ENCODE assay signal across 26 mouse cellular contexts in the genomic region with DNA sequence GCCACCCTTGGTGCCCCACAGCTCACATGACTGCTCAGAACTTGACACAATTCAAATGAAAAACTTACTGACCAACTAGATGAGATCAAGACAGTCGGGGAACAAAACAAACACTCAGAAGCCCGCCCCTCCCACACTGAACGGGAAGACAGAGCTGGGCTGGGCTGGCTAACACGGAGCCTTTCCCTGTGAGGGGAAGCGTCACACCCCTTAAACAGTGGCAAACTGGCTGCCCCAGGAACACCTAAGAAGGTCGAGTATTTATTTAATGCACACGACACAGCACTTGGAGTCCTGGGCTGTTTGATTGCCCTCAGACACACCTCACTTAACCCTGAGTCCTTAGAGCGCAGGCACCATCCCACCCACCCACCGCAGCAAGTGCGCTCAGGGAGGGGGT. TPM values are rescaled to one million over a fixed set of nuclear protein-coding genes. Genes with fewer than 3 reads are reported as not detected.
DNase-seq lines count a peak whose midpoint lies in the region; ATAC-seq and TF ChIP-seq lines count a peak whose summit lies in the region.
"Had no signal": no experiment of that assay in that cellular context is flagged by ENCODE, and none has a peak within 500 bp of the region (broad histone marks: within the 10 kb centered on the region; RNA-seq: fewer than 3 reads in every experiment).

No protein-coding gene starts in this region.

- no peak for TF ChIP-seq POLR2A in kidney, adult 2 months (IDR thresholded peaks at IDR 0.05; ENCODE audit: low read depth, low read length)

- no peak for TF ChIP-seq CTCF in kidney, adult 2 months (conservative IDR thresholded peaks at IDR 0.05; ENCODE audit: insufficient read depth, insufficient read length, low read depth, low read length)

- no peak for DNase-seq in heart, postnatal 36 days
- peak; percentile 75 to 91 for DNase-seq in lung, postnatal 4 days
- no peak for DNase-seq in kidney, adult 2 months
- no peak for DNase-seq in urinary bladder, postnatal 36 days (ENCODE audit: low spot score in 2 of 2)
- DNase-seq: adrenal gland, postnatal 25 days; cerebellum, adult 9-10 months; gastrocnemius, adult 2 months; kidney, adult 8-10 months; kidney, postnatal 10 days; liver; midbrain, embryonic 14.5 days had no signal

- H3K4me3 ChIP-seq in heart, embryonic 12.5 days: no peak overlapping the region
- H3K4me3 ChIP-seq in lung, embryonic 16.5 days (ENCODE audit: low read length): no peak overlapping the region
- H3K4me3 ChIP-seq in kidney, adult 2 months (ENCODE audit: insufficient read depth, low read depth, low read length): no peak overlapping the region
- H3K4me3 ChIP-seq: gastrocnemius, adult 2 months; limb, embryonic 10.5 days; liver, embryonic 15.5 days; neural tube, embryonic 12.5 days had no signal

- no peak overlapping the region for H3K4me2 ChIP-seq in heart, embryonic 12.5 days
- peak overlapping the region; percentile 22; the same call in 1 of the 2 replicates for H3K4me2 ChIP-seq in lung, embryonic 16.5 days (ENCODE audit: low read depth, low read length)
- H3K4me2 ChIP-seq: liver, embryonic 15.5 days; neural tube, embryonic 12.5 days had no signal

- 82% methylated on average over 10 of the region's 10 CpGs for WGBS in heart, embryonic 12.5 days
- 49% methylated on average over 10 of the region's 10 CpGs for WGBS in lung, embryonic 16.5 days
- WGBS in kidney, adult 2 months: 68% methylated on average over 10 of the region's 10 CpGs

- H3K9ac ChIP-seq in heart, embryonic 12.5 days: peak overlapping the region; percentile 18; the same call in 1 of the 2 replicates
- H3K9ac ChIP-seq in lung, embryonic 16.5 days (ENCODE audit: low read length): no peak overlapping the region
- H3K9ac ChIP-seq: liver, embryonic 15.5 days; neural tube, embryonic 12.5 days had no signal

- no peak overlapping the region for H3K27ac ChIP-seq in heart, embryonic 12.5 days (ENCODE audit: poor library complexity, severe bottlenecking)
- peak overlapping the region; percentile 79 for H3K27ac ChIP-seq in lung, embryonic 16.5 days (ENCODE audit: low read length)
- H3K27ac ChIP-seq in kidney, adult 2 months (ENCODE audit: insufficient read depth, low read depth, low read length): no peak overlapping the region
- H3K27ac ChIP-seq: gastrocnemius, adult 2 months; limb, embryonic 10.5 days; liver, embryonic 15.5 days; neural tube, embryonic 12.5 days had no signal

- peaks cover 13% of the 10 kb centered on the region for H3K4me1 ChIP-seq in heart, embryonic 12.5 days (replicated peaks)
- peaks cover 9% of the 10 kb centered on the region for H3K4me1 ChIP-seq in lung, embryonic 16.5 days (replicated peaks; ENCODE audit: control insufficient read depth, insufficient read depth, low read length)
- no peaks in the 10 kb centered on the region for H3K4me1 ChIP-seq in kidney, adult 2 months (ENCODE audit: control insufficient read depth, insufficient read depth, low read length)
- H3K4me1 ChIP-seq: limb, embryonic 10.5 days; liver, embryonic 15.5 days; neural tube, embryonic 12.5 days had no signal

- no peak for ATAC-seq in heart, embryonic 12.5 days (ENCODE audit: insufficient number of reproducible peaks, low FRiP score)
- ATAC-seq in lung, embryonic 16.5 days (ENCODE audit: low read depth): peak; percentile 95
- no peak for ATAC-seq in megakaryocyte, adult 5-6 weeks (ENCODE audit: poor library complexity, severe bottlenecking)
- ATAC-seq: forebrain, embryonic 14.5 days had no signal

- H3K9me3 ChIP-seq in heart, embryonic 12.5 days (replicated peaks): no peaks in the 10 kb centered on the region
- no peaks in the 10 kb centered on the region for H3K9me3 ChIP-seq in lung, embryonic 16.5 days (ENCODE audit: control insufficient read depth, low read length)
- H3K9me3 ChIP-seq: limb, embryonic 10.5 days; liver, embryonic 15.5 days; neural tube, embryonic 12.5 days had no signal

- H3K27me3 ChIP-seq in heart, embryonic 12.5 days (replicated peaks): no peaks in the 10 kb centered on the region
- H3K27me3 ChIP-seq in lung, embryonic 16.5 days (ENCODE audit: control insufficient read depth, insufficient read depth, low read depth, low read length): no peaks in the 10 kb centered on the region
- no peaks in the 10 kb centered on the region for H3K27me3 ChIP-seq in kidney, adult 2 months (replicated peaks; ENCODE audit: control insufficient read depth, insufficient read depth, low read length)
- H3K27me3 ChIP-seq: liver, embryonic 15.5 days; neural tube, embryonic 12.5 days had no signal

- peaks cover 98% of the 10 kb centered on the region for H3K36me3 ChIP-seq in heart, embryonic 12.5 days
- H3K36me3 ChIP-seq in lung, embryonic 16.5 days (ENCODE audit: control insufficient read depth, insufficient read depth, low read length): peaks cover 38% of the 10 kb centered on the region
- H3K36me3 ChIP-seq in kidney, adult 2 months (ENCODE audit: control insufficient read depth, insufficient read depth, low read length): peaks cover 14% of the 10 kb centered on the region

- intact Hi-C loops in heart, postnatal 36 days (cut with DNase I): no loop called here

RNA-seq across cellular contexts. Expression of a gene that starts 22.0 kb away (rescaled TPM):
- polyA plus RNA-seq in heart, embryonic 12.5 days (2016; fragmentation: Nextera tagmentation; extraction: Ambion mirVana): 59.1 and 59.3 TPM in 2 replicates
- total RNA-seq in heart, postnatal 36 days (2021): 10 to 100 TPM; 30.4 to 30.5 TPM
- polyA plus RNA-seq in lung, embryonic 16.5 days (2015; fragmentation: Nextera tagmentation; extraction: Ambion mirVana): 79.3 and 82.1 TPM in 2 replicates
- 79.6 and 85.3 TPM in 2 replicates for total RNA-seq in megakaryocyte, adult 5-6 weeks (2015)
- total RNA-seq in megakaryocyte, adult 5-6 weeks (2017): 98.3 and 103 TPM in 2 replicates
- polyA plus RNA-seq in kidney, adult 2 months (2012; rRNA removed): 12.9 and 17.3 TPM in 2 replicates

RNA-seq across cellular contexts. Expression of a gene that starts 33.8 kb away (rescaled TPM):
- polyA plus RNA-seq in heart, embryonic 12.5 days (2016; fragmentation: Nextera tagmentation; extraction: Ambion mirVana): not detected in 2 replicates
- total RNA-seq in heart, postnatal 36 days (2021): not detected
- polyA plus RNA-seq in lung, embryonic 16.5 days (2015; fragmentation: Nextera tagmentation; extraction: Ambion mirVana): 0.24 and 0.47 TPM in 2 replicates
- 0.36 TPM in 1 of 2 replicates, not detected in the other for total RNA-seq in megakaryocyte, adult 5-6 weeks (2015)
- total RNA-seq in megakaryocyte, adult 5-6 weeks (2017): not detected in 2 replicates
- polyA plus RNA-seq in kidney, adult 2 months (2012; rRNA removed): not detected in 2 replicates
- total RNA-seq: adrenal gland, postnatal 25 days; gastrocnemius, adult 2 months; layer of hippocampus, adult 18-20 months; layer of hippocampus, postnatal 25 days; megakaryocyte-erythroid progenitor cell, adult 5-6 weeks had no signal
- polyA plus RNA-seq: brain, embryonic 14.5 days; forebrain, embryonic 14.5 days; gonadal fat pad, adult 2 months; heart, postnatal 0 days; limb, embryonic 10.5 days; liver, embryonic 15.5 days; midbrain, embryonic 14.5 days; spleen, adult 2 months; urinary bladder, adult 2 months had no signal

RNA-seq across cellular contexts. Expression of a gene that starts 59.8 kb away (rescaled TPM):
- polyA plus RNA-seq in heart, embryonic 12.5 days (2016; fragmentation: Nextera tagmentation; extraction: Ambion mirVana): 1.0 and 1.3 TPM in 2 replicates
- total RNA-seq in heart, postnatal 36 days (2021): under 1 TPM; 0.11 to 0.19 TPM
- polyA plus RNA-seq in lung, embryonic 16.5 days (2015; fragmentation: Nextera tagmentation; extraction: Ambion mirVana): 1.8 and 2.1 TPM in 2 replicates
- 0.46 TPM in 1 of 2 replicates, not detected in the other for total RNA-seq in megakaryocyte, adult 5-6 weeks (2015)
- 0.33 TPM in 1 of 2 replicates, not detected in the other for total RNA-seq in megakaryocyte, adult 5-6 weeks (2017)
- polyA plus RNA-seq in kidney, adult 2 months (2012; rRNA removed): 0.31 and 0.61 TPM in 2 replicates

Comparison
In these comparisons a context has a peak if more than half of its experiments do, and no peak if none do; other contexts are left out.
1. DNase-seq: peak in lung, postnatal 4 days (2 of 2); none in heart, postnatal 36 days (0 of 2), kidney, adult 2 months (single experiment) and urinary bladder, postnatal 36 days (0 of 2).